Mouse (Mus musculus) forebrain, embryonic 10.5 days (tissue): ENCODE data around the gene Pnmal2. TPM values are rescaled to one million over a fixed set of nuclear protein-coding genes. Genes with fewer than 3 reads are reported as not detected.
A peak's percentile ranks its signal among the peaks of the same experiment; 100 is the strongest.

Experiments
- DNase-seq: peaks from one replicate; pipeline ENCODE4 v3.0.0-alpha.2; 2017; ENCODE audit warnings: low spot score; ENCODE audit errors: extremely low spot score
- H3K27ac ChIP-seq: fragments of 300-500 bp; sonication (generic); 2 replicates; pipeline ENCODE4 v1.5.1; 2016; ENCODE audit warnings: mild to moderate bottlenecking
- H3K27me3 ChIP-seq: fragments of 300-500 bp; sonication (generic); 2 replicates; pipeline ENCODE4 v1.6.1; 2016; ENCODE audit warnings: mild to moderate bottlenecking; ENCODE audit not compliant: poor library complexity, severe bottlenecking
- H3K36me3 ChIP-seq: fragments of 300-500 bp; sonication (generic); replicated peaks from 2 replicates; pipeline ENCODE4 v1.6.1; 2016; ENCODE audit warnings: mild to moderate bottlenecking, moderate library complexity
- H3K4me1 ChIP-seq: fragments of 300-500 bp; sonication (generic); 2 replicates; pipeline ENCODE4 v1.6.1; 2016
- H3K4me3 ChIP-seq: fragments of 300-500 bp; sonication (generic); 2 replicates; pipeline ENCODE4 v1.5.1; 2016; ENCODE audit warnings: mild to moderate bottlenecking, moderate library complexity
- H3K9me3 ChIP-seq: fragments of 300-500 bp; sonication (generic); 2 replicates; pipeline ENCODE4 v1.6.1; 2016; ENCODE audit warnings: mild to moderate bottlenecking, moderate library complexity
- whole genome bisulfite sequencing: fragments of 180-500 bp; shearing (Covaris S2); methylation state at CpG from one replicate; pipeline ENCODE4 v1.1.7; 2016; 5-methylcytosine and 5-hydroxymethylcytosine counted together
- polyA plus RNA-seq: library from polyadenylated mRNA; unstranded; fragments of >200 nt; fragmentation: Nextera tagmentation; extraction: Ambion mirVana; gene quantifications from 2 replicates; pipeline ENCODE4 v1.2.1, GENCODE M21; 2016

The Pnmal2 gene
- polyA plus RNA-seq, 1 experiment from 2014 or later: 6.8 TPM

- Histone ChIP-seq H3K4me3 (no peak overlapping the region), H3K27me3 (no peaks in the 10 kb centered on the region), H3K27ac (0 out of 2 replicates have a peak overlapping the region, but pooled peaks have one; percentile 20), H3K36me3 (no peaks in the 10 kb centered on the region), H3K9me3 (no peaks in the 10 kb centered on the region), H3K4me1 (peaks cover 25% of the 10 kb centered on the region)
- peak; percentile 25 for DNase-seq
- WGBS: 75% methylated on average over 17 of the region's 17 CpGs
Measured at GRCm38 (mm10) chr7:16938117-16938791, 6.2 kb upstream of the Pnmal2 start.

- 63% methylated on average over 7 of the region's 7 CpGs for WGBS
- Histone ChIP-seq H3K36me3 (no peaks in the 10 kb centered on the region), H3K27me3 (peaks cover 17% of the 10 kb centered on the region), H3K9me3 (0 out of 2 replicates have a peak, but pooled peaks cover under 1% of the 10 kb centered on the region), H3K4me1 (peaks cover 37% of the 10 kb centered on the region), H3K27ac (0 out of 2 replicates have a peak overlapping the region, but pooled peaks have one; percentile 6), H3K4me3 (no peak overlapping the region)
- no peak for DNase-seq
Measured at GRCm38 (mm10) chr7:16940292-16940691, 4.2 kb upstream of the Pnmal2 start.

DNA sequence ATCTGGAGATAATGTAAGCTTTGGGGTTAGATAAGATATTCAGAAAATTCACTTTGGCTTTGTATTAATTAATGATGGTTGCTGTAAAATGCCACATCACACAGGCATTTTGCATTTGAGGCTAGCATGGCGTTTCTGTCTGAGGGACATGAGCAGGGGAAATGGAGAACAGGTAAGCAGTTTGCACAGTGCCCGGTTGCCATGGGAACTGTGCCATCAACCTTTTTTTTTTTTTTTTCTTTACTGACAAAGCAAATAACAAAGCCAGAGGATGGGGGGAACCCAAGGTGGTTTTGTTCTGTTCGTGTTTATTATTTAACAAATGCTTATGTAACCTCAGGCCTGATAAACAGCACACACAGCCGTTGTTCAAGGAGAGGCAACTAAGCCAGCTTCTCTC lies 1.6 kb upstream of the Pnmal2 start:
- Histone ChIP-seq H3K36me3 (no peaks in the 10 kb centered on the region), H3K4me3 (no peak overlapping the region), H3K27ac (no peak overlapping the region), H3K9me3 (0 out of 2 replicates have a peak, but pooled peaks cover 3% of the 10 kb centered on the region), H3K27me3 (peaks cover 43% of the 10 kb centered on the region), H3K4me1 (peaks cover 61% of the 10 kb centered on the region)
- WGBS: 66% methylated on average over 4 of the region's 4 CpGs
- no peak for DNase-seq

DNA sequence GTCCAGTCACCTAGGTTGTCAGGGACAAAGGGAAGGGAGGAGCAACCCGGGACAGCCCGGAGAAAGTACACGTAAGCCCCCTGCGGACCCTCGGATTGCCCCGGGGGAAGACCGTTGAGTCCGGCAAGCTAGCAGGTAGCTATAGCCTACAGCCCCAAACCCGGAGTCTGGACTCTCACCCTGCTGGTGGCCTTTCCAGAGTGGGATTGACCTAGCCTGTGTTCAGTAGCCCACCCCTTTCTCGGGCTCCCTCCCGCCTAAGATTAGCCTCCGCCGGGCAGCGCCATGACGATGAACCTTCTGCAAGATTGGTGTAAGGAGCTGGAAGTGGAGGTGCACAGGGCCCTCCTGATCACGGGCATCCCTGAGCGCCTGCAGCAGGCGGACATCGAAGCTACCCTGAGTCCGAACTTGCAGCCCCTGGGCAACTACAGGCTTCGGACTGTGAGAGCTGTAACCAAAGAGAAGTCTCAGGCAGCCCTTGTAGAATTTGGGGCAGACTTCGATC lies 380 bp downstream of the Pnmal2 start:
- 0 out of 2 replicates have a peak, but pooled peaks cover 3% of the 10 kb centered on the region for H3K9me3 ChIP-seq
- H3K27me3 ChIP-seq: peaks cover 63% of the 10 kb centered on the region
- H3K4me1 ChIP-seq: peaks cover 60% of the 10 kb centered on the region
- DNase-seq: no peak
- H3K4me3 ChIP-seq: peak overlapping the region; percentile 69
- H3K36me3 ChIP-seq: no peaks in the 10 kb centered on the region
- 1% methylated on average over 22 of the region's 22 CpGs for WGBS
- H3K27ac ChIP-seq: peak overlapping the region; percentile 85

GRCm38 (mm10) chr7:16945419-16945818 lies 937 bp downstream of the Pnmal2 start:
- Histone ChIP-seq H3K36me3 (no peaks in the 10 kb centered on the region), H3K9me3 (0 out of 2 replicates have a peak, but pooled peaks cover 3% of the 10 kb centered on the region), H3K4me3 (peak overlapping the region; percentile 69), H3K27ac (no peak overlapping the region; the same call in 1 of the 2 replicates), H3K27me3 (peaks cover 68% of the 10 kb centered on the region), H3K4me1 (peaks cover 60% of the 10 kb centered on the region)
- DNase-seq: peak; percentile 26
- 11% methylated on average over 17 of the region's 17 CpGs for WGBS

DNA sequence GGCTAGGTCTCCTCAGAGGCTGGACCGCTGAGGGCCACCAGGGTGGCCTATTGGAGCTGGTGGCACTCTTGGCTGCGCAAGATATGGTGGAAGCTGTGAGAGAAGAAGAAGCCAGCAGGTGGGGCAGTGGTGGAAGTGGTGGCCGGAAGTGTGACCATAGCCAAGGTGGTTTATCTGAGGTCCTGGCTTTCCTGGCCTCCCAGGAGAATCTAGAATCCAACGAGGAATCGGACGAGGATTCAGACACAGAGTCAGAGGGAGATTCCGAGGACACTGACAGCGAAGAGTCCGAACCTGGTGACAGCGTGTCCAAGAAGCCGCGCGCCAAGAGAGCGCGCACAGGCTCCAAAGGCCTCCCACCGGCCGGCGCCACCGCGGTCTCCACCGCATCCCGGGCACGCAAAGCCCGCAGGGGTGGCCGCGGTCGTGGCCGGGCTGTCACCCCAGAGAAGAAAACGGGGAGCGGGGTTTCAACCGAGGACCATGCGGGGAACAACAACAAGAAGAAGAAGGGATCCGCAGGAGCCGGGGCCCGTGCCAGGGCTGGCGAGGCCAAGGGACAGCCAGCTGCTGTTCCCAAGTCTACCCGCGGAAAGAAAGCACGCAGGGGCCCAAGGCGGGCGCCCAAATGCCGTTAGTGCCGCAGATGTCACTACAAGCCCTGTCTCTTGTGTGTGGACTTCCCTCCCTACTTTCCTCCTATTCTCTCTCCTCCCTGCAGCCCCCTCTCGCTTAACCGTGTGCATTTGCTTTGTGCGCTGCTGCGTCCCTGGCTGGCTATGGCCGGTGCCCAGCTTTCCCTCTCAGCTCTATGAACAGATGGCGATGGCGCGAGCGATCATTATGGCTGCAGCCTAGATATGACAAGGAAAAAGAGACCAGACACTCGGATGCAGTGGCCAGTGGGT lies 2.2 kb downstream of the Pnmal2 start:
- peak; percentile 43 for DNase-seq
- H3K27me3 ChIP-seq: peaks cover 74% of the 10 kb centered on the region
- H3K9me3 ChIP-seq: 0 out of 2 replicates have a peak, but pooled peaks cover 3% of the 10 kb centered on the region
- peaks cover 64% of the 10 kb centered on the region for H3K4me1 ChIP-seq
- peak overlapping the region; percentile 69 for H3K4me3 ChIP-seq
- no peaks in the 10 kb centered on the region for H3K36me3 ChIP-seq
- H3K27ac ChIP-seq: peak overlapping the region; percentile 64
- 3% methylated on average over 53 of the region's 53 CpGs for WGBS

DNA sequence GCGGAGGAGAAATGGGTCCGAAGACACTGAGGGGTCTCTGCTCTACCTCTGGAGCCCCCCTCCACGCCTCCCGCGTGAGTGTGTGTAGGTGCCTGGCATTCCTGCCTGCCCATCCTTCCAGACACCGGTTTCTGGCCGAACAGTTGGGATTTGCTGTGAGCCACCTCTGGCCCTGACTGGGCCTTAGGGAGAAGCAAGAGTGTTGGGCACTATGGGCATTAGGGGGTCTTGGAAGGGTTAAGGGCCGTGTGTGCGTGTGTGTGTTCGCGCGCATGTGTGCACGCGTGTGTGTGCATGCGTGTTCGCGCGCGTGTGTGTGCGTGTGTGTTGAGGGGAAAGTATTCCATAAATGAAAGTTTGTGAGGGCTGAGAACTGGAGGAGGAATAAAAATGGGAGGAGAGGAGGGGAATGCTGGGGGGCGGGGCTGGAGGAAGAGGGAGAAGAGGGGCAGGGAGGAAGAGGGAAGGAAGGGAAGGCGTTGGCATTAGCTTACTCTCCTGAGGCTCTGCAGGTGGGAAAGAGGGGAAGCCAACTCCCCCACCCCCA lies 2.9 kb downstream of the Pnmal2 start:
- peak overlapping the region; percentile 64; the same call in 1 of the 2 replicates for H3K27ac ChIP-seq
- H3K4me3 ChIP-seq: peak overlapping the region; percentile 69
- WGBS: 18% methylated on average over 21 of the region's 22 CpGs
- H3K9me3 ChIP-seq: 0 out of 2 replicates have a peak, but pooled peaks cover 3% of the 10 kb centered on the region
- peaks cover 74% of the 10 kb centered on the region for H3K27me3 ChIP-seq
- H3K36me3 ChIP-seq: no peaks in the 10 kb centered on the region
- peaks cover 64% of the 10 kb centered on the region for H3K4me1 ChIP-seq
- no peak for DNase-seq

- WGBS: 11% methylated on average over 4 of the region's 4 CpGs
- DNase-seq: no peak
- H3K36me3 ChIP-seq: no peaks in the 10 kb centered on the region
- peak overlapping the region; percentile 69; the same call in 1 of the 2 replicates for H3K4me3 ChIP-seq
- peaks cover 74% of the 10 kb centered on the region for H3K27me3 ChIP-seq
- H3K4me1 ChIP-seq: peaks cover 64% of the 10 kb centered on the region
- 0 out of 2 replicates have a peak, but pooled peaks cover 3% of the 10 kb centered on the region for H3K9me3 ChIP-seq
- H3K27ac ChIP-seq: no peak overlapping the region
Measured at GRCm38 (mm10) chr7:16947959-16948361, 3.5 kb downstream of the Pnmal2 start.

GRCm38 (mm10) chr7:16948923-16949458 lies 4.5 kb downstream of the Pnmal2 start:
- 49% methylated on average over 8 of the region's 8 CpGs for WGBS
- 0 out of 2 replicates have a peak, but pooled peaks cover 3% of the 10 kb centered on the region for H3K9me3 ChIP-seq
- no peaks in the 10 kb centered on the region for H3K36me3 ChIP-seq
- H3K4me3 ChIP-seq: no peak overlapping the region
- peaks cover 60% of the 10 kb centered on the region for H3K4me1 ChIP-seq
- DNase-seq: no peak
- H3K27ac ChIP-seq: no peak overlapping the region
- peaks cover 68% of the 10 kb centered on the region for H3K27me3 ChIP-seq

GRCm38 (mm10) chr7:16949908-16950841 lies 5.7 kb downstream of the Pnmal2 start:
- Histone ChIP-seq H3K9me3 (0 out of 2 replicates have a peak, but pooled peaks cover 3% of the 10 kb centered on the region), H3K4me1 (peaks cover 49% of the 10 kb centered on the region), H3K27me3 (peaks cover 58% of the 10 kb centered on the region), H3K36me3 (no peaks in the 10 kb centered on the region), H3K27ac (peak overlapping the region; percentile 72), H3K4me3 (peak overlapping the region; percentile 49)
- 10% methylated on average over 29 of the region's 29 CpGs for WGBS
- DNase-seq: peak; percentile 88

DNA sequence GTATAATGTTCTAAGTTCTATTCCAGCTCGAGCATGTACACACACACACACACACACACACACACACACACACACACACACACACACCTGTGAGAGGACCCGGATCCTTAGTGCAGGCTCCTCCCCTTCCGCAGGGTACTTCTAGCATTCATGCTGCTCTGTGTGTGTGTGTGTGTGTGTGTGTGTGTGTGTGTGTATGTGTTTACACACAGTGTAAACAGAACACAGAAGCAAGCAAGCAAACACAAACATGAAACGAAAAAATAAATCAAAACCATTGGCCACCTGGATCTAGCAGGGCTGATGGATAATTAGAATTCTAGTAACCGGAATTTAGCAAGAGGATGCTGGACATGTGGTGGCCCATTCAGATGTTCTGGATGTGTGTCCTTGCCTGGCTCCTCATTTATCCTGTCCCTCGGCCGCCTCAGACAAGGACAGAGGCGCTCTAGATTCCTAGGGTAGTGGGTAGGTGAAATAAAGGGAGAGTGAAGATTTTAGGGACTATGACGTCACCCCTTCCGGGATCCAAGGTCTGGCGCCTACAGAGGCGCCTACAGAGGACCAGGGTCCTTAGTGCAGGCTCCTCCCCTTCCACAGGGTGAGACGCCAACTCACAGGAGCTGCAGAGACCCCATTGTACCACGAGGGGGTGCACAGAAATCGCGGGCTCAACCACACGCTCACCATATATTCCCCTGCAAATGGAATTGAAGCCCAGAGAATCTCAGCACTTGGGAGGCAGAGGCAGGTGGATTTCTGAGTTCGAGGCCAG lies 6.6 kb downstream of the Pnmal2 start:
- 32% methylated on average over 18 of the region's 18 CpGs for WGBS
- no peak overlapping the region for H3K27ac ChIP-seq

More for the DNA sequence above, 6.6 kb downstream of the Pnmal2 start:
- peak; percentile 80 for DNase-seq
- Histone ChIP-seq H3K36me3 (no peaks in the 10 kb centered on the region), H3K9me3 (no peaks in the 10 kb centered on the region), H3K4me1 (peaks cover 41% of the 10 kb centered on the region), H3K27me3 (peaks cover 49% of the 10 kb centered on the region), H3K4me3 (no peak overlapping the region)
